Mouse (Mus musculus): Measurements from ENCODE around the gene Ccm2l.

GRCm38 (mm10) chr2:153074651-153075050, 8.9 kb downstream of the Ccm2l start:
- TF ChIP-seq CTCF (IDR thresholded peaks at IDR 0.05) (no peak), EP300 (IDR thresholded peaks at IDR 0.05) (no peak)

Measured in lung, postnatal 0 days (tissue).